Mouse (Mus musculus) stomach, embryonic 16.5 days (tissue): ENCODE measurements around the gene Jazf1. TPM values are rescaled to one million over a fixed set of nuclear protein-coding genes. Genes with fewer than 3 reads are reported as not detected.
A peak's percentile ranks its signal among the peaks of the same experiment; 100 is the strongest.

Experiments used
- ATAC-seq: fragments of 200-750 bp; cut with Nextera tagmentation; 2 replicates; pipeline ENCODE4 v1.8.0; 2017; ENCODE audit warnings: moderate number of reproducible peaks, moderate TSS enrichment; ENCODE audit not compliant: insufficient read depth, low FRiP score
- H3K27ac ChIP-seq: fragments of 300-500 bp; sonication (generic); 2 replicates; pipeline ENCODE4 v1.5.1; 2014; ENCODE audit warnings: low read length
- H3K27me3 ChIP-seq: fragments of 300-500 bp; sonication (generic); 2 replicates; pipeline ENCODE4 v1.6.1; 2014; ENCODE audit warnings: low read length, control low read depth, mixed read lengths; ENCODE audit not compliant: control insufficient read depth, insufficient read depth
- H3K36me3 ChIP-seq: fragments of 300-500 bp; sonication (generic); 2 replicates; pipeline ENCODE4 v1.6.1; 2014; ENCODE audit warnings: low read length; ENCODE audit not compliant: control insufficient read depth, insufficient read depth
- H3K4me1 ChIP-seq: fragments of 300-500 bp; sonication (generic); 2 replicates; pipeline ENCODE4 v1.6.1; 2014; ENCODE audit warnings: low read length, control low read depth, mixed read lengths; ENCODE audit not compliant: control insufficient read depth, insufficient read depth
- H3K4me2 ChIP-seq: fragments of 300-500 bp; sonication (generic); 2 replicates; pipeline ENCODE4 v1.6.1; 2014; ENCODE audit warnings: low read depth, low read length, mixed read lengths
- H3K4me3 ChIP-seq: fragments of 300-500 bp; sonication (generic); replicated peaks from 2 replicates; pipeline ENCODE4 v1.5.1; 2014; ENCODE audit warnings: mild to moderate bottlenecking, low read length
- H3K9ac ChIP-seq: fragments of 300-500 bp; sonication (generic); 2 replicates; pipeline ENCODE4 v1.6.1; 2014; ENCODE audit warnings: low read length
- H3K9me3 ChIP-seq: fragments of 300-500 bp; sonication (generic); replicated peaks from 2 replicates; pipeline ENCODE4 v1.6.1; 2016; ENCODE audit warnings: low read length, control low read depth; ENCODE audit not compliant: control insufficient read depth
- WGBS: fragments of 180-500 bp; shearing (Covaris S2); extraction: QIAGEN DNeasy Blood & Tissue Kit; methylation state at CpG from one replicate; pipeline ENCODE4 v1.1.7; 2014; 5-methylcytosine and 5-hydroxymethylcytosine counted together
- polyA plus RNA-seq: library from polyadenylated mRNA; unstranded; fragments of >200 nt; fragmentation: Nextera tagmentation; extraction: Ambion mirVana; gene quantifications from 2 replicates; pipeline ENCODE4 v1.2.1, GENCODE M21; 2015

The Jazf1 gene
- polyA plus RNA-seq, 1 experiment from 2014 or later: 8.3 TPM

DNA sequence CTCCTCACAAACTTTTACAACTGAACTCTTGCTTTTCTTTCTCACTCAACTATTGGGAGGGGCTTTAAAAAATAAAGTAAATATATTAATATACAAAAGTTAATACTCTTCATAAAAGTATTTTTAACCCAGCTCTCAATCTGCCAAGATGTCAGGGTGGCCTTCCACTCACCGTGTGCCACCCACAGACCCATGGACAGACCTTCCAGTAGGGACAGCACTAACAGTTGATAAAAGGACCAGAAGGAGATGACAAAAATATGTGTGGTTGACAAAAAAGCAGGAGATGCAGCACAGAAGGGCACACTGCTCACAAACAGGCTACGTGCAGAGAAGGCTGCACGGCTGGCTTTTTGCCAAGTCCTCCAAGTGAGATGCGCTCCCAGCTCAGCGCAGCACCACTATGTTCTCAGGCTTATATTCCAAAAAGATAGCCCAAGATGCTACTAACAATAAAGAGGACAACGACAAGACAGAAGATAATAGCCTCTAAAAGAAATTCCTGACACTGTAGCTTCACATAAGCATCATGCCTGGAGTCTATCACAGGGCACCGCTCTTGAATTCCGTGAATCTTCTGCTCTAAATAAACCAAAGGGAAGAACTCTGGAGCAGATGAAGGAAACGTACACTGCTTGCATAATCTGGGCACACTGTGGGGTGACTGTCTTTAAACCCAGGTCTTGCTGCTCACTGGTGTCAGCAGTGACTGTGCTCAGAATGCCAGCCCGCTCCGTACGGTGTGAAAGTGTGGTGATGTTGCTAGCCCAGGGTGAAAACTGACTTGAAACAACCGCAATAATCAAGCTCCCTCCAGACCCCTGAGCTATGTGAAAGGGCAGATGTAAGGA, 104.4 kb downstream of the Jazf1 start:
- Histone ChIP-seq H3K9ac (no peak overlapping the region), H3K9me3 (no peaks in the 10 kb centered on the region), H3K4me3 (no peak overlapping the region), H3K27me3 (no peaks in the 10 kb centered on the region), H3K36me3 (no peaks in the 10 kb centered on the region), H3K27ac (peak overlapping the region; percentile 34; the same call in 1 of the 2 replicates), H3K4me2 (no peak overlapping the region), H3K4me1 (peaks cover 42% of the 10 kb centered on the region)
- no peak for ATAC-seq
- WGBS: 58% methylated on average over 13 of the region's 13 CpGs

GRCm38 (mm10) chr6:52963430-52963732, 105.0 kb downstream of the Jazf1 start:
- Histone ChIP-seq H3K9ac (no peak overlapping the region), H3K4me1 (peaks cover 42% of the 10 kb centered on the region), H3K4me3 (no peak overlapping the region), H3K9me3 (no peaks in the 10 kb centered on the region), H3K36me3 (no peaks in the 10 kb centered on the region), H3K27me3 (no peaks in the 10 kb centered on the region), H3K4me2 (no peak overlapping the region), H3K27ac (peak overlapping the region; percentile 34; the same call in 1 of the 2 replicates)
- 48% methylated on average over 6 of the region's 6 CpGs for WGBS
- no peak for ATAC-seq

DNA sequence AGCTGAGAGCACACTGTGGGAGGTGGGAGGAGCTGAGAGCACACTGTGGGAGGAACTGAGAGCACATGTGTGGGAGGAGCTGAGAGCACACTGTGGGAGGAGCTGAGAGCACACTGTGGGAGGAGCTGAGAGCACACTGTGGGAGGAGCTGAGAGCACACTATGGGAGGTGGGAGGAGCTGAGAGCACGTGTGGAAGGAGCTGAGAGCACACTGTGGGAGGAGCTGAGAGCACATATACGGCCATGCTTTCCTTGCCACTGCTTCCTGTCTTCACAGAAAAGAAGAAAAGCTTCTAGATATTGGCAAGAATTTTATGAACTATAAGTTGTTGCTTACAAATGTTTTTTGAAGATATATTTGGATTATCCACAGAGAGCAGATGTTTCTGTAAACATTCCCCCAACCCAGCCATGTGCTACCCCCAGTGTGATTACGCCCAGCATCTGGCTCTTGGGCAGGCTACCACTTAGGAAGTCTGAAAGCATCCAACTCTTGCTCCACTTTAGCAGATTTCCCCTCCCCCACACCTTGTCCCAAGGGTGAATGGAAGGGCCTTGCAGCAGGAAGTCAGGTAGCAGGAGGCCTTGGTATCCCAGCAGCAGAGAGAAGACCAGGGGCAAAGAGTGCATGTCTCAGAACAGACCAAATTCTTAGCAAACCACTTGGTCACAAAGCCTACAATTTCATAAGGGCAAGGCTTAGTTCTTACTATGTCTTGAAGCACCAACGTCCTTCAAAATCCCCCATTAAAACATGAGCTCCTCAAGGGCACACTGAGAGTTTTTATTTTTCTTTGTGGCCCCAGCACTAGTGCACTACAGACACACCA, 105.6 kb downstream of the Jazf1 start:
- H3K27ac ChIP-seq: peak overlapping the region; percentile 79; the same call in 1 of the 2 replicates
- H3K9me3 ChIP-seq: no peaks in the 10 kb centered on the region
- H3K4me3 ChIP-seq: no peak overlapping the region
- H3K27me3 ChIP-seq: no peaks in the 10 kb centered on the region
- H3K9ac ChIP-seq: no peak overlapping the region
- no peak overlapping the region for H3K4me2 ChIP-seq
- ATAC-seq: no peak
- peaks cover 37% of the 10 kb centered on the region for H3K4me1 ChIP-seq
- 46% methylated on average over 4 of the region's 4 CpGs for WGBS
- H3K36me3 ChIP-seq: no peaks in the 10 kb centered on the region

- Histone ChIP-seq H3K4me1 (peaks cover 33% of the 10 kb centered on the region), H3K36me3 (no peaks in the 10 kb centered on the region), H3K9ac (no peak overlapping the region), H3K4me3 (no peak overlapping the region), H3K27me3 (no peaks in the 10 kb centered on the region), H3K27ac (peak overlapping the region; percentile 79), H3K4me2 (no peak overlapping the region), H3K9me3 (no peaks in the 10 kb centered on the region)
- peak; percentile 83 for ATAC-seq
- WGBS: 53% methylated on average over 6 of the region's 6 CpGs
Observed at GRCm38 (mm10) chr6:52961660-52962490, 106.6 kb downstream of the Jazf1 start.

GRCm38 (mm10) chr6:52957730-52958129, 110.7 kb downstream of the Jazf1 start:
- Histone ChIP-seq H3K36me3 (no peaks in the 10 kb centered on the region), H3K27me3 (no peaks in the 10 kb centered on the region), H3K4me1 (peaks cover 17% of the 10 kb centered on the region; the same call in 1 of the 2 replicates), H3K9ac (no peak overlapping the region), H3K27ac (no peak overlapping the region), H3K4me2 (no peak overlapping the region), H3K9me3 (no peaks in the 10 kb centered on the region), H3K4me3 (no peak overlapping the region)
- no peak for ATAC-seq
- WGBS: 11% methylated on average over 4 of the region's 4 CpGs

DNA sequence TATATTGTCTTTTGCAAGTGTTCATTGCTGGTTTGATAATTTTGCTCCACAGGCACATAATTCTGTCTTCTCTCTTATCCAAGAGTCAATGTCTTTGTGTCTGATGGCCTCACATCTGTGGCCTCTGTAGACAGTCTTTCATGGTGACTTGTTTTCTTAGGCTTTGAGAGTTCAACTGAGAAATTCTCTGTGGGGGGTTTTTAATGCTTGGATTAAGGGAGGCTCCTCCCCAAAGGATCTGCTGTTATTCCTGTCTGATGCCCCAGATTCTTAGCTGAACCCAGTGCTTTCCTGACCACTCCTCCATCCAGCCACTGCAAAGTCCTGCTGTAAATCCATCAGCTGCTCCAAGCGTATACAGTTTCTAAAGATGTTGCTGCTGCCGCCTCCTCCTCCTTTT, 112.3 kb downstream of the Jazf1 start:
- Histone ChIP-seq H3K27ac (no peak overlapping the region), H3K4me1 (peaks cover 16% of the 10 kb centered on the region), H3K27me3 (no peaks in the 10 kb centered on the region), H3K9ac (no peak overlapping the region), H3K9me3 (no peaks in the 10 kb centered on the region), H3K36me3 (no peaks in the 10 kb centered on the region), H3K4me3 (no peak overlapping the region), H3K4me2 (no peak overlapping the region)
- ATAC-seq: no peak
- WGBS: 87% methylated on average over 2 of the region's 2 CpGs

GRCm38 (mm10) chr6:52955304-52955703, 113.1 kb downstream of the Jazf1 start:
- Histone ChIP-seq H3K4me3 (no peak overlapping the region), H3K4me1 (peaks cover 16% of the 10 kb centered on the region), H3K27me3 (no peaks in the 10 kb centered on the region), H3K9ac (no peak overlapping the region), H3K4me2 (no peak overlapping the region), H3K36me3 (no peaks in the 10 kb centered on the region), H3K27ac (peak overlapping the region; percentile 51; the same call in 1 of the 2 replicates), H3K9me3 (no peaks in the 10 kb centered on the region)
- 66% methylated on average over 2 of the region's 2 CpGs for WGBS
- no peak for ATAC-seq

DNA sequence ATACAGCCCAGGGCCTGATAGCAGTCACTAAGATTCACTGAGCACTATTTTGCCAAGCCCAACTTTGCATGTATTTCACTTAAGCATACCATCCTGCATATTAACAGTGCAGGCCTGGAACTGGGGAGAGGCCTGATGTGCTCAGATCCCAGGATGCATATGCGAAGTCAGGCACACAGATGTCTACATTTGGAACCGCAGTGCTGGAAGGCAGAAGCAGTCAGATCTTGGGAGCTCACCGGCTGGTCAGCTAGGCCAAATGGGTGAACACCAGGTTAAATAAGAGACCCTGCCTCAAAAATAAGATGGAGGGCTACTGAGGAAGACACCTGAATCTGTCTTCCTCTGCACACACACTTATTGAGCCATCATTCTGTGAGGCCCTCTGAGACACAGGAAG, 113.6 kb downstream of the Jazf1 start:
- Histone ChIP-seq H3K27me3 (no peaks in the 10 kb centered on the region), H3K4me1 (peaks cover 16% of the 10 kb centered on the region), H3K36me3 (no peaks in the 10 kb centered on the region), H3K4me2 (no peak overlapping the region), H3K9me3 (no peaks in the 10 kb centered on the region), H3K27ac (peak overlapping the region; percentile 51), H3K9ac (no peak overlapping the region), H3K4me3 (no peak overlapping the region)
- WGBS: 94% methylated on average over 3 of the region's 3 CpGs
- no peak for ATAC-seq
